Mouse (Mus musculus): ENCODE data around the gene Cabp1. TPM values are rescaled to one million over a fixed set of nuclear protein-coding genes. Genes with fewer than 3 reads are reported as not detected.

The Cabp1 gene
- polyA plus RNA-seq, 1 experiment from 2014 or later = 0.96 TPM

GRCm38 (mm10) chr5:115231552-115232120 lies 37.5 kb upstream of the Cabp1 start:
- Histone ChIP-seq H3K9ac (no peak overlapping the region), H3K27me3 (peaks cover 6% of the 10 kb centered on the region; the same call in 1 of the 2 replicates), H3K27ac (peak overlapping the region; percentile 49; the same call in 1 of the 2 replicates), H3K4me1 (replicated peaks) (peaks cover 23% of the 10 kb centered on the region), H3K4me2 (peak overlapping the region; percentile 21), H3K36me3 (no peaks in the 10 kb centered on the region), H3K4me3 (no peak overlapping the region), H3K9me3 (replicated peaks) (no peaks in the 10 kb centered on the region)
- ATAC-seq (replicated peaks; ENCODE audit: insufficient number of reproducible peaks, insufficient read depth, low FRiP score, low read depth) = no peak
- 45% methylated on average over 16 of the region's 16 CpGs for whole genome bisulfite sequencing

GRCm38 (mm10) chr5:115230830-115231551 lies 36.8 kb upstream of the Cabp1 start:
- peak; percentile 54 for ATAC-seq (replicated peaks; ENCODE audit: insufficient number of reproducible peaks, insufficient read depth, low FRiP score, low read depth)
- peak overlapping the region; percentile 57 for H3K27ac ChIP-seq
- 35% methylated on average over 15 of the region's 15 CpGs for WGBS
- H3K9ac ChIP-seq = no peak overlapping the region
- H3K36me3 ChIP-seq = no peaks in the 10 kb centered on the region
- peaks cover 20% of the 10 kb centered on the region for H3K4me1 ChIP-seq (replicated peaks)
- no peaks in the 10 kb centered on the region for H3K9me3 ChIP-seq (replicated peaks)
- H3K27me3 ChIP-seq = peaks cover 6% of the 10 kb centered on the region; the same call in 1 of the 2 replicates
- no peak overlapping the region for H3K4me3 ChIP-seq
- H3K4me2 ChIP-seq = peak overlapping the region; percentile 21

- WGBS = 76% methylated on average over 3 of the region's 3 CpGs
Observed at GRCm38 (mm10) chr5:115222485-115222884, 28.3 kb upstream of the Cabp1 start.

GRCm38 (mm10) chr5:115220931-115221640 lies 26.9 kb upstream of the Cabp1 start:
- Histone ChIP-seq H3K4me2 (no peak overlapping the region), H3K9ac (no peak overlapping the region), H3K27me3 (peaks cover 1% of the 10 kb centered on the region; the same call in 1 of the 2 replicates), H3K27ac (no peak overlapping the region), H3K9me3 (replicated peaks) (no peaks in the 10 kb centered on the region), H3K36me3 (no peaks in the 10 kb centered on the region), H3K4me1 (replicated peaks) (peaks cover 10% of the 10 kb centered on the region), H3K4me3 (no peak overlapping the region)
- no peak for ATAC-seq (replicated peaks; ENCODE audit: insufficient number of reproducible peaks, insufficient read depth, low FRiP score, low read depth)
- 33% methylated on average over 13 of the region's 13 CpGs for WGBS

More at GRCm38 (mm10) chr5:115222485-115222884, 28.3 kb upstream of the Cabp1 start:
- H3K9me3 ChIP-seq (replicated peaks) = no peaks in the 10 kb centered on the region
- H3K27me3 ChIP-seq = no peaks in the 10 kb centered on the region; the same call in 1 of the 2 replicates
- no peak overlapping the region for H3K4me3 ChIP-seq
- ATAC-seq (replicated peaks; ENCODE audit: insufficient number of reproducible peaks, insufficient read depth, low FRiP score, low read depth) = no peak
- no peak overlapping the region for H3K9ac ChIP-seq
- no peak overlapping the region for H3K4me2 ChIP-seq
- H3K4me1 ChIP-seq (replicated peaks) = peaks cover 10% of the 10 kb centered on the region
- H3K27ac ChIP-seq = no peak overlapping the region
- no peaks in the 10 kb centered on the region for H3K36me3 ChIP-seq

- WGBS = 89% methylated on average over 12 of the region's 12 CpGs
- H3K4me1 ChIP-seq (replicated peaks) = peaks cover 16% of the 10 kb centered on the region
- no peak overlapping the region for H3K4me2 ChIP-seq
- no peaks in the 10 kb centered on the region for H3K9me3 ChIP-seq (replicated peaks)
- H3K27ac ChIP-seq = no peak overlapping the region
- ATAC-seq (replicated peaks; ENCODE audit: insufficient number of reproducible peaks, insufficient read depth, low FRiP score, low read depth) = no peak
- H3K4me3 ChIP-seq = no peak overlapping the region
- H3K36me3 ChIP-seq = no peaks in the 10 kb centered on the region
- H3K9ac ChIP-seq = no peak overlapping the region
- H3K27me3 ChIP-seq = peaks cover 19% of the 10 kb centered on the region
Observed at GRCm38 (mm10) chr5:115217998-115218397, 23.8 kb upstream of the Cabp1 start.

GRCm38 (mm10) chr5:115215273-115216185 lies 21.3 kb upstream of the Cabp1 start:
- Histone ChIP-seq H3K4me3 (peak overlapping the region; percentile 50), H3K4me1 (replicated peaks) (peaks cover 6% of the 10 kb centered on the region), H3K27ac (no peak overlapping the region), H3K9ac (peak overlapping the region; percentile 53; the same call in 1 of the 2 replicates), H3K36me3 (no peaks in the 10 kb centered on the region), H3K9me3 (replicated peaks) (no peaks in the 10 kb centered on the region), H3K4me2 (peak overlapping the region; percentile 82), H3K27me3 (peaks cover 19% of the 10 kb centered on the region)
- 24% methylated on average over 27 of the region's 27 CpGs for WGBS
- ATAC-seq (replicated peaks; ENCODE audit: insufficient number of reproducible peaks, insufficient read depth, low FRiP score, low read depth) = no peak

GRCm38 (mm10) chr5:115214864-115215263 lies 20.7 kb upstream of the Cabp1 start:
- peak overlapping the region; percentile 53; the same call in 1 of the 2 replicates for H3K9ac ChIP-seq
- peaks cover 6% of the 10 kb centered on the region for H3K4me1 ChIP-seq (replicated peaks)
- H3K27me3 ChIP-seq = peaks cover 19% of the 10 kb centered on the region
- H3K27ac ChIP-seq = no peak overlapping the region
- no peak for ATAC-seq (replicated peaks; ENCODE audit: insufficient number of reproducible peaks, insufficient read depth, low FRiP score, low read depth)
- peak overlapping the region; percentile 82 for H3K4me2 ChIP-seq
- 2% methylated on average over 17 of the region's 17 CpGs for WGBS
- peak overlapping the region; percentile 50 for H3K4me3 ChIP-seq
- no peaks in the 10 kb centered on the region for H3K9me3 ChIP-seq (replicated peaks)
- H3K36me3 ChIP-seq = no peaks in the 10 kb centered on the region

- no peak for ATAC-seq (replicated peaks; ENCODE audit: insufficient number of reproducible peaks, insufficient read depth, low FRiP score, low read depth)
- Histone ChIP-seq H3K9ac (no peak overlapping the region), H3K4me2 (no peak overlapping the region), H3K27ac (no peak overlapping the region), H3K4me3 (no peak overlapping the region), H3K9me3 (replicated peaks) (no peaks in the 10 kb centered on the region), H3K4me1 (replicated peaks) (peaks cover 6% of the 10 kb centered on the region), H3K27me3 (peaks cover 19% of the 10 kb centered on the region), H3K36me3 (no peaks in the 10 kb centered on the region)
- 60% methylated on average over 4 of the region's 4 CpGs for WGBS
Observed at GRCm38 (mm10) chr5:115212861-115213260, 18.7 kb upstream of the Cabp1 start.

GRCm38 (mm10) chr5:115212451-115212850 lies 18.3 kb upstream of the Cabp1 start:
- no peak for ATAC-seq (replicated peaks; ENCODE audit: insufficient number of reproducible peaks, insufficient read depth, low FRiP score, low read depth)
- H3K9me3 ChIP-seq (replicated peaks) = no peaks in the 10 kb centered on the region
- H3K27me3 ChIP-seq = peaks cover 19% of the 10 kb centered on the region
- H3K4me1 ChIP-seq (replicated peaks) = peaks cover 6% of the 10 kb centered on the region
- H3K27ac ChIP-seq = no peak overlapping the region
- H3K4me2 ChIP-seq = no peak overlapping the region
- no peaks in the 10 kb centered on the region for H3K36me3 ChIP-seq
- 80% methylated on average over 9 of the region's 9 CpGs for WGBS
- H3K9ac ChIP-seq = no peak overlapping the region
- no peak overlapping the region for H3K4me3 ChIP-seq

- Histone ChIP-seq H3K27me3 (peaks cover 22% of the 10 kb centered on the region), H3K4me1 (replicated peaks) (peaks cover 6% of the 10 kb centered on the region), H3K9me3 (replicated peaks) (no peaks in the 10 kb centered on the region), H3K4me2 (no peak overlapping the region), H3K36me3 (no peaks in the 10 kb centered on the region), H3K4me3 (no peak overlapping the region), H3K9ac (no peak overlapping the region), H3K27ac (no peak overlapping the region)
- WGBS = 3% methylated on average over 1 of the region's 1 CpGs
- ATAC-seq (replicated peaks; ENCODE audit: insufficient number of reproducible peaks, insufficient read depth, low FRiP score, low read depth) = no peak
Observed at GRCm38 (mm10) chr5:115210380-115210779, 16.2 kb upstream of the Cabp1 start.

Data from heart, embryonic 15.5 days (tissue).